ENCODE assay signal across 12 mouse cellular contexts in the genomic region with DNA sequence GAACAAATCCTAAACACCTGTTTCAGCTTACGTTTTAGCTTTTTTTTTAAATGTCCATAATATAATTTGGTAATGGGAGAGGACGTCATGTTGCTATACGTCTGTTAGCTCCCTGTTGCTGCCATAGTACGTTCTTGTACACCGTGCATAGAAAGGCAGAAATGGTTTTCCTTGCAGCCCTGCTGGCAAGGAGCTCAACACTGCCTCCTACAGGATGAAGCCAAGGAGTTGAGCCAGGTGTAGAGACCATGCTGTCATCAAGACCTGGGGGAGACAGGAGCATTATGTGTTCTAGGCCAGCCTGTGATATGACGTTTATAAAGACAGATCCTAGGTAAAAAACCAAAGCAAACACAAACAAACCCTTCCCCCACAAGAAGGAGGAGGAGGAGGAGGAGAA. TPM values are rescaled to one million over a fixed set of nuclear protein-coding genes. Genes with fewer than 3 reads are reported as not detected.
DNase-seq lines count a peak whose midpoint lies in the region; ATAC-seq and TF ChIP-seq lines count a peak whose summit lies in the region.
"Had no signal": no experiment of that assay in that cellular context is flagged by ENCODE, and none has a peak within 500 bp of the region (broad histone marks: within the 10 kb centered on the region; RNA-seq: fewer than 3 reads in every experiment).

No protein-coding gene starts in this region.

- TF ChIP-seq CTCF in kidney, adult 2 months (conservative IDR thresholded peaks at IDR 0.05; ENCODE audit: insufficient read depth, insufficient read length, low read depth, low read length) = peak; percentile 58

- H3K36me3 ChIP-seq in kidney, adult 2 months (ENCODE audit: control insufficient read depth, insufficient read depth, low read length) = no peaks in the 10 kb centered on the region
- H3K36me3 ChIP-seq: kidney, embryonic 15.5 days had no signal

- no peak overlapping the region for H3K27ac ChIP-seq in kidney, adult 2 months (ENCODE audit: insufficient read depth, low read depth, low read length)
- H3K27ac ChIP-seq: kidney, embryonic 15.5 days had no signal

- no peak for DNase-seq in kidney, adult 2 months
- no peak for DNase-seq in kidney, adult 9 months
- peak; percentile 19 for DNase-seq in thymus, postnatal 0 days (ENCODE audit: low spot score)
- no peak for DNase-seq in thymus, postnatal 36 days
- no peak for DNase-seq in urinary bladder, postnatal 25 days (ENCODE audit: low spot score)
- DNase-seq in yolk sac, embryonic 10.5 days (ENCODE audit: low spot score) = no peak
- DNase-seq: adrenal gland, postnatal 10 days; cerebellum, adult 9-11 months had no signal

- 0 out of 2 replicates have a peak, but pooled peaks cover 3% of the 10 kb centered on the region for H3K4me1 ChIP-seq in kidney, adult 2 months (ENCODE audit: control insufficient read depth, insufficient read depth, low read length)

- no peaks in the 10 kb centered on the region for H3K27me3 ChIP-seq in kidney, adult 2 months (replicated peaks; ENCODE audit: control insufficient read depth, insufficient read depth, low read length)
- H3K27me3 ChIP-seq: kidney, embryonic 15.5 days had no signal

- 83% methylated on average over 6 of the region's 6 CpGs for WGBS in kidney, adult 2 months

- peak; percentile 46; the same call in 1 of the 2 replicates for ATAC-seq in granulocyte monocyte progenitor cell, adult 5-6 weeks (replicated peaks; ENCODE audit: poor library complexity, severe bottlenecking)
- ATAC-seq: midbrain, embryonic 16.5 days had no signal

- H3K4me3 ChIP-seq in kidney, adult 2 months (ENCODE audit: insufficient read depth, low read depth, low read length) = no peak overlapping the region
- H3K4me3 ChIP-seq: erythroblast, embryonic 14.5 days; kidney, embryonic 15.5 days had no signal

- TF ChIP-seq POLR2A in kidney, adult 2 months (IDR thresholded peaks at IDR 0.05; ENCODE audit: low read depth, low read length) = no peak

RNA-seq across cellular contexts. Expression of gene Nfil3, which starts 36.2 kb away (rescaled TPM):
- 4.0 and 4.2 TPM in 2 replicates for polyA plus RNA-seq in kidney, adult 2 months (2012; rRNA removed)
- 6.6 and 8.8 TPM in 2 replicates for polyA plus RNA-seq in thymus, postnatal 0 days (2015; fragmentation: Nextera tagmentation; extraction: Ambion mirVana)
- 3.9 and 8.3 TPM in 2 replicates for total RNA-seq in granulocyte monocyte progenitor cell, adult 5-6 weeks (2014; fragmentation: Nextera tagmentation)
- total RNA-seq in granulocyte monocyte progenitor cell, adult 5-6 weeks (2017) = 14.0 and 14.5 TPM in 2 replicates
